Mouse (Mus musculus) heart, embryonic 10.5 days (tissue): ENCODE data around the gene Dnajc30. TPM values are rescaled to one million over a fixed set of nuclear protein-coding genes. Genes with fewer than 3 reads are reported as not detected.
"Not testable (repeated sequence)": the region's sequence is repeated elsewhere in the genome, so short reads cannot be mapped to it uniquely, and the experiment has no call there.

Experiments used
- DNase-seq: peaks from one replicate; pipeline ENCODE4 v3.0.0-alpha.2; 2017; ENCODE audit warnings: low spot score
- H3K27ac ChIP-seq: fragments of 300-500 bp; sonication (generic); 2 replicates; pipeline ENCODE4 v1.5.1; 2016; ENCODE audit warnings: mild to moderate bottlenecking
- H3K27me3 ChIP-seq: fragments of 300-500 bp; sonication (generic); 2 replicates; pipeline ENCODE4 v1.6.1; 2016; ENCODE audit warnings: mild to moderate bottlenecking; ENCODE audit not compliant: poor library complexity, insufficient read depth, severe bottlenecking
- H3K36me3 ChIP-seq: fragments of 300-500 bp; sonication (generic); 2 replicates; pipeline ENCODE4 v1.6.1; 2016; ENCODE audit warnings: mild to moderate bottlenecking, moderate library complexity
- H3K4me1 ChIP-seq: fragments of 300-500 bp; sonication (generic); 2 replicates; pipeline ENCODE4 v1.6.1; 2016; ENCODE audit warnings: mild to moderate bottlenecking
- H3K4me3 ChIP-seq: fragments of 300-500 bp; sonication (generic); 2 replicates; pipeline ENCODE4 v1.5.1; 2016; ENCODE audit warnings: mild to moderate bottlenecking, moderate library complexity
- H3K9me3 ChIP-seq: fragments of 300-500 bp; sonication (generic); 2 replicates; pipeline ENCODE4 v1.6.1; 2016; ENCODE audit warnings: mild to moderate bottlenecking, moderate library complexity
- WGBS: fragments of 180-500 bp; shearing (Covaris S2); methylation state at CpG from one replicate; pipeline ENCODE4 v1.1.7; 2016; 5-methylcytosine and 5-hydroxymethylcytosine counted together
- polyA plus RNA-seq: library from polyadenylated mRNA; unstranded; fragments of >200 nt; fragmentation: Nextera tagmentation; extraction: Ambion mirVana; gene quantifications from 2 replicates; pipeline ENCODE4 v1.2.1, GENCODE M21; 2016

Dnajc30 gene
- polyA plus RNA-seq, 1 experiment from 2014 or later, result 27.6 TPM

GRCm38 (mm10) chr5:135037946-135038345, 26.1 kb upstream of the Dnajc30 start:
- no peak overlapping the region for H3K27ac ChIP-seq
- 81% methylated on average over 3 of the region's 3 CpGs for WGBS
- peaks cover 38% of the 10 kb centered on the region for H3K4me1 ChIP-seq
- peaks cover 52% of the 10 kb centered on the region for H3K36me3 ChIP-seq
- no peak for DNase-seq
- no peak overlapping the region for H3K4me3 ChIP-seq
- no peaks in the 10 kb centered on the region for H3K9me3 ChIP-seq
- H3K27me3 ChIP-seq, result no peaks in the 10 kb centered on the region

GRCm38 (mm10) chr5:135039541-135039940, 24.5 kb upstream of the Dnajc30 start:
- H3K4me3 ChIP-seq, result no peak overlapping the region
- DNase-seq, result no peak
- WGBS, result 84% methylated on average over 9 of the region's 9 CpGs
- peaks cover 38% of the 10 kb centered on the region for H3K4me1 ChIP-seq
- H3K9me3 ChIP-seq, result no peaks in the 10 kb centered on the region
- no peaks in the 10 kb centered on the region for H3K27me3 ChIP-seq
- H3K36me3 ChIP-seq, result peaks cover 49% of the 10 kb centered on the region
- peak overlapping the region; percentile 57; the same call in 1 of the 2 replicates for H3K27ac ChIP-seq

- WGBS, result 31% methylated on average over 6 of the region's 6 CpGs
- peaks cover 54% of the 10 kb centered on the region for H3K36me3 ChIP-seq
- peaks cover 38% of the 10 kb centered on the region for H3K4me1 ChIP-seq
- peak overlapping the region; percentile 73 for H3K27ac ChIP-seq
- no peak overlapping the region; the same call in 1 of the 2 replicates for H3K4me3 ChIP-seq
- DNase-seq, result no peak
- H3K27me3 ChIP-seq, result no peaks in the 10 kb centered on the region
- no peaks in the 10 kb centered on the region for H3K9me3 ChIP-seq
Observed at GRCm38 (mm10) chr5:135040059-135040458, 23.9 kb upstream of the Dnajc30 start.

DNA sequence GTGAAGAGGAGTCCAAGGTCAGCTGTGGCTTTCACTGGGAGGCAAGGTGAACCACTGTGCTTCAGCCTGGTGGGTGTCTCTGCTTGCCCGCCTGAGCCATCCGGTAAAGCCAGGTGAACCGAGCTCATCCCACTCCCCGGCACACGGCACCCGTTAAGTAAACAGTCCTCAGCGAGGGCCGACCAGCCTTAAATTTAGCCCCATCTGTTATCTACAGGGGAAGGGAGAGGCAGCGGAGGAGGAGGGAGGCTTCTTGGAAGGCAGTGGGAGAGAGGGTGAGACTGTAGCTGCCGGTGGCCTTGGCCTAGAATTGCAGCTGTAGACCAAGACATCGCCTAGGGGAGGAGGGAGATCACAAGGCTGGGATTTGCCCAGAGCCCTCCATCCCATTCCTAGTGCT, 23.2 kb upstream of the Dnajc30 start:
- DNase-seq, result no peak
- H3K27ac ChIP-seq, result peak overlapping the region; percentile 73
- H3K27me3 ChIP-seq, result no peaks in the 10 kb centered on the region
- H3K9me3 ChIP-seq, result no peaks in the 10 kb centered on the region
- H3K4me3 ChIP-seq, result peak overlapping the region; percentile 19
- H3K36me3 ChIP-seq, result peaks cover 61% of the 10 kb centered on the region
- H3K4me1 ChIP-seq, result peaks cover 33% of the 10 kb centered on the region
- WGBS, result 33% methylated on average over 11 of the region's 11 CpGs

- no peaks in the 10 kb centered on the region for H3K27me3 ChIP-seq
- WGBS, result 28% methylated on average over 20 of the region's 21 CpGs
- H3K9me3 ChIP-seq, result no peaks in the 10 kb centered on the region
- no peak overlapping the region for H3K27ac ChIP-seq
- peaks cover 58% of the 10 kb centered on the region for H3K36me3 ChIP-seq
- peaks cover 33% of the 10 kb centered on the region for H3K4me1 ChIP-seq
- no peak for DNase-seq
- peak overlapping the region; percentile 30 for H3K4me3 ChIP-seq
Observed at GRCm38 (mm10) chr5:135042105-135042788, 21.8 kb upstream of the Dnajc30 start.

- WGBS, result 85% methylated on average over 3 of the region's 3 CpGs
- no peaks in the 10 kb centered on the region for H3K27me3 ChIP-seq
- H3K27ac ChIP-seq, result no peak overlapping the region
Observed at GRCm38 (mm10) chr5:135044575-135044974, 19.4 kb upstream of the Dnajc30 start.

DNA sequence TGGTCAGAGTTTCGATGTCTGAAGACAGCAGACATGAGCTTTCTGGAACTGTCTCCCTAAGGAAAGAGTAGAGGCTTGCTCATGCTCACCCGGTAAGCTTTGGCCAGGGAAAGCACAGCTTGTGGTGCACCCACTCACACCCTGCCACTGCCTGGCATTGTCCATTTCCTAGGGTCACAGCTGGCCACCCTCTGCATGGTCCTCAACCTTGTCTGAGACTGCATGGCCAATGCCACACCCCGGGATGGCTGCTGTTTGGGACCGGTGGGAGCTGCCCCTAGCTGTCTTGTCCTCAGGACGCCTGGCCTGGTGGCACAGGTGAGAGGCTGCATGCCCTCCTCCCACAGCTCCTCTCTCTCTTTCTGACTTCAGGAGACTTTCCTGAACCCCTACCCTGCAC, 15.5 kb upstream of the Dnajc30 start:
- H3K27me3 ChIP-seq, result no peaks in the 10 kb centered on the region
- WGBS, result 87% methylated on average over 5 of the region's 5 CpGs
- no peaks in the 10 kb centered on the region for H3K4me1 ChIP-seq
- H3K9me3 ChIP-seq, result no peaks in the 10 kb centered on the region
- no peak overlapping the region for H3K27ac ChIP-seq
- H3K4me3 ChIP-seq, result no peak overlapping the region
- peaks cover 71% of the 10 kb centered on the region for H3K36me3 ChIP-seq
- peak; percentile 69 for DNase-seq

More at GRCm38 (mm10) chr5:135044575-135044974, 19.4 kb upstream of the Dnajc30 start:
- no peak for DNase-seq
- Histone ChIP-seq H3K9me3 (no peaks in the 10 kb centered on the region), H3K36me3 (peaks cover 57% of the 10 kb centered on the region), H3K4me3 (no peak overlapping the region), H3K4me1 (peaks cover 24% of the 10 kb centered on the region)

- WGBS, result 88% methylated on average over 6 of the region's 6 CpGs
- H3K27me3 ChIP-seq, DNase-seq, H3K27ac ChIP-seq, H3K9me3 ChIP-seq, H3K4me3 ChIP-seq, H3K4me1 ChIP-seq: not testable (repeated sequence)
- H3K36me3 ChIP-seq, result peaks cover 75% of the 10 kb centered on the region
Observed at GRCm38 (mm10) chr5:135049268-135049667, 14.7 kb upstream of the Dnajc30 start.

DNA sequence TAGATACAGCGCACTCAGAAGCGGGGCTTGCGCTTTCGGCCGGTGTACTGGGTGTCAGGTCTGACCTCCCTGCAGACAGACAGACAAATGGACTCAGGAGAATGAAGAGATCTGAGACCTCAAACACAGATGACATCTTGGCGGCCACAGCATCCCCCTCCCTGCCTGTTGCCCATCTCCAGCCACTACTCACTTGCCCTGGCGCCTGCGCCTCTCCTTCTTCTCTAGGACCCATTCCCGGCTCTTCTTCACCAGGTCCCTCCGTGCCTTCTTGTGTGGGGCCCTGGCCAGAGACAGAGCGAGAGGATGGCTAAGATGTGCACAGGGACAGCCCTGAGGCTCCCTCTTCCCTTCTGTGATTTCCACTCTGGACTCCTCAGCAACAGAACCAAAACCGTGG, 10.6 kb upstream of the Dnajc30 start:
- Histone ChIP-seq H3K27ac (no peak overlapping the region), H3K27me3 (no peaks in the 10 kb centered on the region), H3K9me3 (no peaks in the 10 kb centered on the region), H3K4me3 (no peak overlapping the region), H3K4me1 (no peaks in the 10 kb centered on the region), H3K36me3 (peaks cover 87% of the 10 kb centered on the region)
- DNase-seq, result peak; percentile 74
- WGBS, result 74% methylated on average over 12 of the region's 12 CpGs

DNA sequence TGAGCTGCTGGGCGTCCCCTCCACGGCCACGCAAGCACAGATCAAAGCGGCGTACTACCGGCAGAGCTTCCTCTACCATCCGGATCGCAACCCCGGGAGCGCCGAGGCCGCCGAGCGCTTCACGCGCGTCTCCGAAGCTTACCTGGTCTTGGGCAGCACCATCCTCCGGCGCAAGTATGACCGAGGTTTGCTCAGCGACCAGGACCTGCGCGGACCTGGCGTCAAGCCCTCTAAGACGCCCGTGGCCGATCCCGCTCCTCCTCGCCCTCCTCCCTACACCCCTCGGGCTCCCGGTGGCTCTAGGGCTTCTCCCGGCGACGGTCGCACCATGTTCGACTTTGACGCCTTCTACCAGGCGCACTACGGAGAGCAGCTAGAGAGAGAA, 372 bp downstream of the Dnajc30 start:
- H3K27me3 ChIP-seq, result no peaks in the 10 kb centered on the region
- peaks cover 22% of the 10 kb centered on the region; the same call in 1 of the 2 replicates for H3K4me1 ChIP-seq
- peak overlapping the region; percentile 88 for H3K27ac ChIP-seq
- H3K36me3 ChIP-seq, result peaks cover 56% of the 10 kb centered on the region
- H3K9me3 ChIP-seq, result no peaks in the 10 kb centered on the region
- H3K4me3 ChIP-seq, result peak overlapping the region; percentile 86
- DNase-seq, result no peak
- under 1% methylated on average over 40 of the region's 40 CpGs for WGBS

GRCm38 (mm10) chr5:135064909-135065446, 976 bp downstream of the Dnajc30 start, which contains the start of gene Bud23:
Gene Bud23, minus strand, starts transcription at chr5:135064959.
- not testable (repeated sequence) for H3K27me3 ChIP-seq, DNase-seq, H3K9me3 ChIP-seq
- Histone ChIP-seq H3K4me3 (peak within 1 kb of the TSS; percentile 86), H3K27ac (peak within 1 kb of the TSS; percentile 88), H3K36me3 (peaks cover 50% of the 10 kb centered on the region), H3K4me1 (peaks cover 22% of the 10 kb centered on the region; the same call in 1 of the 2 replicates)
- whole genome bisulfite sequencing, result 70% methylated on average over 9 of the region's 9 CpGs

GRCm38 (mm10) chr5:135066008-135066407, 2.0 kb downstream of the Dnajc30 start:
- peaks cover 40% of the 10 kb centered on the region for H3K36me3 ChIP-seq
- H3K4me3 ChIP-seq, result no peak overlapping the region
- WGBS, result 86% methylated on average over 3 of the region's 3 CpGs
- no peaks in the 10 kb centered on the region for H3K27me3 ChIP-seq
- DNase-seq, result no peak
- no peak overlapping the region for H3K27ac ChIP-seq
- H3K4me1 ChIP-seq, result peaks cover 22% of the 10 kb centered on the region; the same call in 1 of the 2 replicates
- no peaks in the 10 kb centered on the region for H3K9me3 ChIP-seq

- DNase-seq, result no peak
- H3K27me3 ChIP-seq, result peaks cover 11% of the 10 kb centered on the region
- H3K9me3 ChIP-seq, result no peaks in the 10 kb centered on the region
- 76% methylated on average over 3 of the region's 3 CpGs for WGBS
- peaks cover 19% of the 10 kb centered on the region for H3K4me1 ChIP-seq
- no peak overlapping the region for H3K4me3 ChIP-seq
- H3K36me3 ChIP-seq, result peaks cover 29% of the 10 kb centered on the region
- no peak overlapping the region for H3K27ac ChIP-seq
Observed at GRCm38 (mm10) chr5:135070448-135070847, 6.4 kb downstream of the Dnajc30 start.
